ENCODE assay signal across 28 mouse cellular contexts in genomic region chr9:13807657-13808056, GRCm38 (mm10).
"Had no signal": no experiment of that assay in that cellular context is flagged by ENCODE, and none has a peak within 500 bp of the region (broad histone marks: within the 10 kb centered on the region; RNA-seq: fewer than 3 reads in every experiment).

No protein-coding gene starts in this region.

- H3K4me3 ChIP-seq: left cerebral cortex, adult 2 months; limb, embryonic 10.5 days; limb, embryonic 12.5 days; limb, embryonic 13.5 days; limb, embryonic 15.5 days; liver, embryonic 12.5 days; liver, embryonic 13.5 days; liver, embryonic 15.5 days; lung, embryonic 15.5 days; megakaryocyte, embryonic 14.5 days; midbrain, embryonic 10.5 days; midbrain, embryonic 12.5 days; midbrain, embryonic 13.5 days; midbrain, embryonic 15.5 days; myocyte had no signal

- H3K4me1 ChIP-seq: limb, embryonic 10.5 days; limb, embryonic 12.5 days; limb, embryonic 13.5 days; limb, embryonic 15.5 days; liver, embryonic 12.5 days; liver, embryonic 13.5 days; liver, embryonic 15.5 days; lung, embryonic 15.5 days; megakaryocyte, embryonic 14.5 days; midbrain, embryonic 10.5 days; midbrain, embryonic 12.5 days; midbrain, embryonic 13.5 days; midbrain, embryonic 15.5 days had no signal

- H3K27me3 ChIP-seq: limb, embryonic 12.5 days; limb, embryonic 13.5 days; limb, embryonic 15.5 days; liver, embryonic 12.5 days; liver, embryonic 13.5 days; liver, embryonic 15.5 days; lung, embryonic 15.5 days; megakaryocyte, embryonic 14.5 days; midbrain, embryonic 12.5 days; midbrain, embryonic 13.5 days; midbrain, embryonic 15.5 days had no signal

- DNase-seq: left cerebral cortex, postnatal 4 days; liver; liver, embryonic 13.5 days; liver, postnatal 0 days; lung, adult 18-20 months; lung, adult 2 months; lung, embryonic 14.5 days; lung, postnatal 10 days; lung, postnatal 14 days; lung, postnatal 4 days; midbrain, embryonic 14.5 days had no signal

- H3K27ac ChIP-seq: left cerebral cortex, adult 2 months; limb, embryonic 10.5 days; limb, embryonic 12.5 days; limb, embryonic 13.5 days; limb, embryonic 15.5 days; liver, embryonic 12.5 days; liver, embryonic 13.5 days; liver, embryonic 14.5 days; liver, embryonic 15.5 days; lung, embryonic 15.5 days; macrophage; midbrain, embryonic 10.5 days; midbrain, embryonic 12.5 days; midbrain, embryonic 13.5 days; midbrain, embryonic 15.5 days had no signal

- H3K9ac ChIP-seq: limb, embryonic 12.5 days; limb, embryonic 13.5 days; limb, embryonic 15.5 days; liver, embryonic 12.5 days; liver, embryonic 13.5 days; liver, embryonic 14.5 days; liver, embryonic 15.5 days; liver, postnatal 0 days; lung, embryonic 14.5 days; lung, embryonic 15.5 days; midbrain, embryonic 12.5 days; midbrain, embryonic 13.5 days; midbrain, embryonic 15.5 days had no signal

- H3K4me2 ChIP-seq: limb, embryonic 12.5 days; limb, embryonic 13.5 days; limb, embryonic 15.5 days; liver, embryonic 11.5 days; liver, embryonic 12.5 days; liver, embryonic 13.5 days; liver, embryonic 15.5 days; lung, embryonic 14.5 days; lung, embryonic 15.5 days; midbrain, embryonic 12.5 days; midbrain, embryonic 13.5 days; midbrain, embryonic 15.5 days had no signal

- ATAC-seq: liver, embryonic 12.5 days; liver, postnatal 0 days; midbrain, embryonic 13.5 days; midbrain, embryonic 15.5 days had no signal

- H3K9me3 ChIP-seq: limb, embryonic 10.5 days; limb, embryonic 12.5 days; limb, embryonic 13.5 days; limb, embryonic 15.5 days; liver, embryonic 12.5 days; liver, embryonic 13.5 days; liver, embryonic 15.5 days; lung, embryonic 15.5 days; megakaryocyte, embryonic 14.5 days; midbrain, embryonic 10.5 days; midbrain, embryonic 12.5 days; midbrain, embryonic 13.5 days; midbrain, embryonic 15.5 days had no signal
